Mouse (Mus musculus): ENCODE data around the gene Alg2.

DNA sequence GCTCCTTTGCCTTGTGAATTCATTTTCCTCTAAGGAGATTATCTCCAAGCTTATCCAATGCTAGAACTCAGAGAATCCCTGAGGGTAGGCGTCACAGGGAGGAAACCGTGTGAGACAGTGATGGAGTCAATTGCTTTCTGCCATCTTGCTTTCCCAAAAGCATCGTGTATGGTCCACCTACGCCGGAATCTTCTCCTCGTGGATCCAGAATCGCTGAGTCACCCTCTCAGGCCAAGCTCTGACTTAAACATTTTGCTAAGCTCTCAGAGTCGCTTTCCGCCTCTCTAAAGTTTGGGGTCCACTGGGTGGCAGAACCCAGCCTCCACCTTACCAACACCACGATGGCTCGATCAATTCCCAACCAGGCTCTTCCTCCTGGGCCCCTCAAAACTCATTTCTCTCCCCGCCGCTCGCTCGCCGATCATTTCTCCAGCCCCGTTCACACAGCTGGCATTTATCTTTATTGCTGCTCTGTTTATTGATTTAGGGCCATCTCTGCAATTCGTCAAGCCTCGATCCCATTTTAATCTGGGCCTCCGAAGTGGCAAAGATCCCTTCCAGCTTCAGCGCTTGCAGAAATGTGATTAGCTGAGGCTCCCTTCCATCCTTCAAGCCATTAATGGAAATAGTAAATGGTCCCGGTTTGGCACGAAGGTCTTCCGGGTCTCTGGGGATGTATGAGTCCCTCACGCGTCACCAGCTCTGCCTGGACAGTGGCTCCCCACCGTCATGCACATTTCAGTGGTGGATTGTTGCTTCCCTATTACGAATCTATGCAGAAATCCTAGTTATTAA is 38.4 kb downstream of the Alg2 start:
- no peak for TF ChIP-seq CTCF (conservative IDR thresholded peaks at IDR 0.05; ENCODE audit: insufficient read depth, insufficient read length, low read depth, low read length)
- no peak for TF ChIP-seq POLR2A (IDR thresholded peaks at IDR 0.05; ENCODE audit: low read depth, low read length)
